Comparison of ENCODE assay signal across 21 mouse cellular contexts in genomic region chr4:133712755-133713154, GRCm38 (mm10). TPM values are rescaled to one million over a fixed set of nuclear protein-coding genes. Genes with fewer than 3 reads are reported as not detected.
DNase-seq lines count a peak whose midpoint lies in the region; ATAC-seq and TF ChIP-seq lines count a peak whose summit lies in the region.
"Had no signal": no experiment of that assay in that cellular context is flagged by ENCODE, and none has a peak within 500 bp of the region (broad histone marks: within the 10 kb centered on the region; RNA-seq: fewer than 3 reads in every experiment).

No protein-coding gene starts in this region.

- H3K27ac ChIP-seq in stomach, embryonic 15.5 days, result 0 out of 2 replicates have a peak overlapping the region, but pooled peaks have one; percentile 9
- H3K27ac ChIP-seq in stomach, postnatal 0 days (replicated peaks), result no peak overlapping the region
- H3K27ac ChIP-seq in ES-Bruce4 (ENCODE audit: insufficient read depth, low read length), result peak overlapping the region; percentile 17
- H3K27ac ChIP-seq in lung, postnatal 0 days (ENCODE audit: low read length), result no peak overlapping the region
- H3K27ac ChIP-seq: embryonic facial prominence, embryonic 12.5 days; forebrain, embryonic 15.5 days; heart, embryonic 10.5 days; heart, embryonic 15.5 days; hindbrain, embryonic 13.5 days; hindbrain, postnatal 0 days had no signal

- H3K4me2 ChIP-seq in stomach, embryonic 15.5 days, result no peak overlapping the region
- H3K4me2 ChIP-seq in stomach, postnatal 0 days (replicated peaks; ENCODE audit: low read depth), result no peak overlapping the region
- no peak overlapping the region for H3K4me2 ChIP-seq in lung, postnatal 0 days (replicated peaks; ENCODE audit: low read depth, low read length)
- H3K4me2 ChIP-seq: embryonic facial prominence, embryonic 12.5 days; forebrain, embryonic 15.5 days; heart, embryonic 15.5 days; hindbrain, embryonic 13.5 days had no signal

- no peaks in the 10 kb centered on the region for H3K27me3 ChIP-seq in stomach, embryonic 15.5 days (replicated peaks)
- H3K27me3 ChIP-seq in stomach, postnatal 0 days (ENCODE audit: control insufficient read depth, insufficient read depth, low read length), result no peaks in the 10 kb centered on the region
- H3K27me3 ChIP-seq in ES-Bruce4 (ENCODE audit: control insufficient read depth, insufficient read depth, low read length, poor library complexity, severe bottlenecking), result no peaks in the 10 kb centered on the region
- H3K27me3 ChIP-seq in lung, postnatal 0 days (replicated peaks; ENCODE audit: insufficient read depth, low read length), result no peaks in the 10 kb centered on the region
- H3K27me3 ChIP-seq: embryonic facial prominence, embryonic 12.5 days; forebrain, embryonic 15.5 days; heart, embryonic 15.5 days; hindbrain, embryonic 13.5 days; Patski had no signal

- TF ChIP-seq POLR2A in ES-Bruce4 (IDR thresholded peaks at IDR 0.05; ENCODE audit: insufficient read depth, low read length), result no peak

- peaks cover 28% of the 10 kb centered on the region for H3K36me3 ChIP-seq in stomach, embryonic 15.5 days
- peaks cover 16% of the 10 kb centered on the region for H3K36me3 ChIP-seq in stomach, postnatal 0 days (ENCODE audit: control insufficient read depth, insufficient read depth, low read length)
- H3K36me3 ChIP-seq in ES-Bruce4 (ENCODE audit: control insufficient read depth, insufficient read depth, low read length, poor library complexity, severe bottlenecking), result peaks cover 54% of the 10 kb centered on the region
- peaks cover 15% of the 10 kb centered on the region; the same call in 1 of the 2 replicates for H3K36me3 ChIP-seq in lung, postnatal 0 days (ENCODE audit: insufficient read depth, low read length)

- no peak for ATAC-seq in stomach, embryonic 15.5 days (ENCODE audit: insufficient read depth, low FRiP score, low read depth)
- ATAC-seq in stomach, postnatal 0 days (ENCODE audit: low FRiP score, low TSS enrichment), result no peak
- no peak for ATAC-seq in lung, postnatal 0 days
- ATAC-seq: forebrain, embryonic 15.5 days; hindbrain, postnatal 0 days; Patski had no signal

- 82% methylated on average over 5 of the region's 5 CpGs for WGBS in stomach, embryonic 15.5 days
- 60% methylated on average over 5 of the region's 5 CpGs for WGBS in stomach, postnatal 0 days
- 67% methylated on average over 5 of the region's 5 CpGs for WGBS in lung, postnatal 0 days

- peaks cover 4% of the 10 kb centered on the region for H3K4me1 ChIP-seq in stomach, embryonic 15.5 days
- H3K4me1 ChIP-seq in stomach, postnatal 0 days (replicated peaks; ENCODE audit: control insufficient read depth, insufficient read depth), result no peaks in the 10 kb centered on the region; the same call in 1 of the 2 replicates
- H3K4me1 ChIP-seq in ES-Bruce4 (ENCODE audit: control insufficient read depth, insufficient read depth, low read length), result peaks cover 2% of the 10 kb centered on the region
- H3K4me1 ChIP-seq in lung, postnatal 0 days (ENCODE audit: insufficient read depth, low read depth, low read length), result peaks cover 4% of the 10 kb centered on the region; the same call in 1 of the 2 replicates

- no peak for TF ChIP-seq EP300 in stomach, postnatal 0 days (optimal IDR thresholded peaks at IDR 0.05)
- no peak for TF ChIP-seq EP300 in ES-Bruce4 (IDR thresholded peaks at IDR 0.05; ENCODE audit: insufficient read depth, low read depth, low read length)
- TF ChIP-seq EP300 in lung, postnatal 0 days (IDR thresholded peaks at IDR 0.05), result no peak

- no peak for TF ChIP-seq CTCF in stomach, postnatal 0 days (IDR thresholded peaks at IDR 0.05; ENCODE audit: low read depth)
- no peak for TF ChIP-seq CTCF in ES-Bruce4 (IDR thresholded peaks at IDR 0.05; ENCODE audit: low read depth, low read length)
- no peak for TF ChIP-seq CTCF in lung, postnatal 0 days (IDR thresholded peaks at IDR 0.05)

- DNase-seq in stomach, postnatal 0 days (ENCODE audit: low spot score), result no peak
- peak; percentile 34 for DNase-seq in induced T-regulatory cell, adult 2 months (ENCODE audit: low read depth)
- no peak for DNase-seq in adrenal gland, postnatal 4 days (ENCODE audit: low spot score in 2 of 2)
- DNase-seq in lung, postnatal 0 days (ENCODE audit: low spot score), result no peak
- DNase-seq: adrenal gland, adult 8-10 months; adrenal gland, postnatal 36 days; cerebellum, adult 11-12 months; cerebellum, adult 9-10 months; cerebellum, postnatal 25 days; gastrocnemius, postnatal 36 days; heart, adult 11 months; heart, postnatal 14 days had no signal

- H3K4me3 ChIP-seq in stomach, embryonic 15.5 days (replicated peaks), result no peak overlapping the region
- H3K4me3 ChIP-seq in stomach, postnatal 0 days (ENCODE audit: low read depth, low read length), result no peak overlapping the region
- no peak overlapping the region for H3K4me3 ChIP-seq in ES-Bruce4 (ENCODE audit: low read depth, low read length)
- H3K4me3 ChIP-seq in lung, postnatal 0 days (ENCODE audit: low read depth, low read length), result no peak overlapping the region
- H3K4me3 ChIP-seq: embryonic facial prominence, embryonic 12.5 days; forebrain, embryonic 15.5 days; heart, embryonic 10.5 days; heart, embryonic 15.5 days; hindbrain, embryonic 13.5 days had no signal

- no peak overlapping the region for H3K9ac ChIP-seq in stomach, embryonic 15.5 days
- H3K9ac ChIP-seq in stomach, postnatal 0 days (ENCODE audit: low read length), result no peak overlapping the region
- H3K9ac ChIP-seq in ES-Bruce4 (ENCODE audit: low read depth, poor library complexity, severe bottlenecking), result no peak overlapping the region
- H3K9ac ChIP-seq in lung, postnatal 0 days (replicated peaks; ENCODE audit: low read depth), result no peak overlapping the region
- H3K9ac ChIP-seq: embryonic facial prominence, embryonic 12.5 days; forebrain, embryonic 15.5 days; heart, embryonic 15.5 days; hindbrain, embryonic 13.5 days had no signal

- no peaks in the 10 kb centered on the region for H3K9me3 ChIP-seq in stomach, embryonic 15.5 days
- H3K9me3 ChIP-seq in stomach, postnatal 0 days (ENCODE audit: control insufficient read depth, low read length), result no peaks in the 10 kb centered on the region
- H3K9me3 ChIP-seq in ES-Bruce4 (replicated peaks; ENCODE audit: control insufficient read depth, insufficient read depth, low read length, poor library complexity, severe bottlenecking), result no peaks in the 10 kb centered on the region
- no peaks in the 10 kb centered on the region for H3K9me3 ChIP-seq in lung, postnatal 0 days (ENCODE audit: low read length)
- H3K9me3 ChIP-seq: embryonic facial prominence, embryonic 12.5 days; forebrain, embryonic 15.5 days; heart, embryonic 10.5 days; heart, embryonic 15.5 days; hindbrain, embryonic 13.5 days had no signal

RNA-seq across cellular contexts. Expression of gene Pigv, which starts 40.3 kb away (rescaled TPM):
- polyA plus RNA-seq in stomach, embryonic 15.5 days (2015; fragmentation: Nextera tagmentation; extraction: Ambion mirVana), result 14.7 and 18.7 TPM in 2 replicates
- 11.5 and 13.0 TPM in 2 replicates for polyA plus RNA-seq in stomach, postnatal 0 days (2015; fragmentation: Nextera tagmentation; extraction: Ambion mirVana)
- polyA plus RNA-seq in ES-Bruce4 (2011; ENCODE audit: insufficient read depth, insufficient read length, low read depth, missing spikeins), result 12.8 and 15.2 TPM in 2 replicates
- total RNA-seq in adrenal gland, postnatal 4 days (2021), result 10 to 100 TPM; 19.8 to 20.2 TPM
- polyA plus RNA-seq in lung, postnatal 0 days (2015; fragmentation: Nextera tagmentation; extraction: Ambion mirVana), result 17.3 and 17.8 TPM in 2 replicates

RNA-seq across cellular contexts. Expression of gene Arid1a, which starts 43.8 kb away (rescaled TPM):
- polyA plus RNA-seq in stomach, embryonic 15.5 days (2015; fragmentation: Nextera tagmentation; extraction: Ambion mirVana), result 27.0 and 29.2 TPM in 2 replicates
- 8.7 and 9.7 TPM in 2 replicates for polyA plus RNA-seq in stomach, postnatal 0 days (2015; fragmentation: Nextera tagmentation; extraction: Ambion mirVana)
- polyA plus RNA-seq in ES-Bruce4 (2011; ENCODE audit: insufficient read depth, insufficient read length, low read depth, missing spikeins), result 119 and 123 TPM in 2 replicates
- total RNA-seq in adrenal gland, postnatal 4 days (2021), result 10 to 100 TPM; 77.3 to 89.1 TPM
- polyA plus RNA-seq in lung, postnatal 0 days (2015; fragmentation: Nextera tagmentation; extraction: Ambion mirVana), result 13.7 and 18.6 TPM in 2 replicates

Comparison
In these comparisons a context has a peak if more than half of its experiments do, and no peak if none do; other contexts are left out.
1. H3K27ac ChIP-seq: peak in stomach, embryonic 15.5 days (single experiment) and ES-Bruce4 (single experiment); none in stomach, postnatal 0 days (single experiment) and lung, postnatal 0 days (single experiment).